Mouse (Mus musculus) liver, postnatal 0 days (tissue): ENCODE data around the gene Cd300c. TPM values are rescaled to one million over a fixed set of nuclear protein-coding genes. Genes with fewer than 3 reads are reported as not detected.
A peak's percentile ranks its signal among the peaks of the same experiment; 100 is the strongest.

Experiments used
- ATAC-seq: fragments of 200-750 bp; cut with Nextera tagmentation; 2 replicates; pipeline ENCODE4 v1.8.0; 2017; ENCODE audit warnings: mild to moderate bottlenecking, moderate library complexity
- DNase-seq: peaks from one replicate; pipeline ENCODE4 v3.0.0-alpha.2; 2016
- H3K27ac ChIP-seq: fragments of 300-500 bp; sonication (generic); 2 replicates; pipeline ENCODE4 v1.5.1; 2014; ENCODE audit warnings: antibody characterized with exemption, moderate library complexity, mild to moderate bottlenecking, low read depth
- H3K27me3 ChIP-seq: fragments of 300-500 bp; sonication (generic); 2 replicates; pipeline ENCODE4 v1.6.1; 2014; ENCODE audit warnings: low read length, control low read depth, mixed read lengths; ENCODE audit not compliant: insufficient read depth
- H3K36me3 ChIP-seq: fragments of 300-500 bp; sonication (generic); replicated peaks from 2 replicates; pipeline ENCODE4 v1.6.1; 2014; ENCODE audit warnings: mild to moderate bottlenecking, control low read depth, low read length, moderate library complexity, mixed read lengths; ENCODE audit not compliant: insufficient read depth
- H3K4me1 ChIP-seq: fragments of 300-500 bp; sonication (generic); 2 replicates; pipeline ENCODE4 v1.6.1; 2014; ENCODE audit warnings: antibody characterized with exemption, mild to moderate bottlenecking, control low read depth; ENCODE audit not compliant: insufficient read depth
- H3K4me2 ChIP-seq: fragments of 300-500 bp; sonication (generic); 2 replicates; pipeline ENCODE4 v1.6.1; 2014; ENCODE audit warnings: low read depth, mild to moderate bottlenecking, low read length, moderate library complexity, mixed read lengths
- H3K4me3 ChIP-seq: fragments of 300-500 bp; sonication (generic); 2 replicates; pipeline ENCODE4 v1.5.1; 2014; ENCODE audit warnings: low read depth, low read length
- H3K9ac ChIP-seq: fragments of 300-500 bp; sonication (generic); replicated peaks from 2 replicates; pipeline ENCODE4 v1.6.1; 2014; ENCODE audit warnings: mild to moderate bottlenecking, moderate library complexity
- H3K9me3 ChIP-seq: fragments of 300-500 bp; sonication (generic); 2 replicates; pipeline ENCODE4 v1.6.1; 2016; ENCODE audit warnings: mild to moderate bottlenecking, control low read depth, low read length, mixed read lengths
- CTCF ChIP-seq: sonication (generic); IDR thresholded peaks from 2 replicates; pipeline ENCODE4 v1.5.1; 2016; ENCODE audit warnings: antibody characterized with exemption, low read depth
- EP300 ChIP-seq: IDR thresholded peaks from 2 replicates; pipeline ENCODE4 v1.6.1; 2016; ENCODE audit warnings: antibody characterized with exemption, low read depth, mild to moderate bottlenecking
- WGBS: fragments of 180-500 bp; shearing (Covaris S2); extraction: QIAGEN DNeasy Blood & Tissue Kit; methylation state at CpG from one replicate; pipeline ENCODE4 v1.1.7; 2014; ENCODE audit not compliant: insufficient replicate concordance; 5-methylcytosine and 5-hydroxymethylcytosine counted together
- polyA plus RNA-seq: library from polyadenylated mRNA; unstranded; fragments of >200 nt; fragmentation: Nextera tagmentation; extraction: Ambion mirVana; gene quantifications from 2 replicates; pipeline ENCODE4 v1.2.1, GENCODE M21; 2015

Gene Cd300c
- polyA plus RNA-seq, 1 experiment from 2014 or later: 0.29 TPM

DNA sequence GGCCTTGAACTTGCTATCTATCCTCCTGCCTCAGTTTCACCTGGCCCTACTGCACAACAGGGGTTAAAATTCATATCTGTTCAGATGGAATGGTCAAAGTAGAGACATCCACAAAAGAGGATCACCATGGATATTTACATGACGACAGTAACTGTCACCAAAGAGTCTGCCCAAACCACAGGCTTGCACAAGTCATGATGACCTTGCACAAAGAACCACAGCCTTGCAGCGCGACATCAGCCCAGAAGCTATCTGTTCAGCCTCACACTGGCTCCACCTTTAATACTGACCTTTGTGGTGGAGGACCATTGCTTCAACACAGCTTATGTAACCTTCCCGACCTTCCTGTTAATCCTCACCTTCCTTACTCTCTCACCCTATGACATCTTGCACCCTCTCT is 61.4 kb downstream of the Cd300c start:
- ATAC-seq (peak; percentile 85), DNase-seq (peak; percentile 70)
- Histone ChIP-seq H3K27ac (peak overlapping the region; percentile 5; the same call in 1 of the 2 replicates), H3K4me3 (no peak overlapping the region), H3K4me2 (no peak overlapping the region), H3K4me1 (no peaks in the 10 kb centered on the region), H3K36me3 (no peaks in the 10 kb centered on the region), H3K9me3 (no peaks in the 10 kb centered on the region), H3K27me3 (no peaks in the 10 kb centered on the region), H3K9ac (no peak overlapping the region)
- TF ChIP-seq CTCF: no peak
- peak; percentile 65 for TF ChIP-seq EP300
- 21% methylated on average over 4 of the region's 4 CpGs for WGBS

Other genes starting within 250 kb of the Cd300c start
- gene Dnaic2, start 241.7 kb downstream of the Cd300c start, polyA plus RNA-seq: 0.13 TPM in 1 of 2 replicates, not detected in the other
- 0.11 and 0.13 TPM in 2 replicates for gene Kif19a, start 203.8 kb downstream of the Cd300c start, polyA plus RNA-seq
- gene Btbd17, start 173.2 kb downstream of the Cd300c start, polyA plus RNA-seq: not detected in 2 replicates
- not detected in 2 replicates for gene Gpr142, start 170.2 kb downstream of the Cd300c start, polyA plus RNA-seq
- 23.2 and 24.9 TPM in 2 replicates for gene Gprc5c, start 118.0 kb downstream of the Cd300c start, polyA plus RNA-seq
- 7.7 and 9.7 TPM in 2 replicates for gene Cd300a, start 79.1 kb downstream of the Cd300c start, polyA plus RNA-seq
- 1.8 and 2.5 TPM in 2 replicates for gene Cd300lb, start 34.8 kb downstream of the Cd300c start, polyA plus RNA-seq
- 2.2 and 2.4 TPM in 2 replicates for gene Cd300ld, start 20.8 kb upstream of the Cd300c start, polyA plus RNA-seq
- 16.3 and 17.3 TPM in 2 replicates for gene Cd300c2, start 32.7 kb upstream of the Cd300c start, polyA plus RNA-seq
- gene Cd300ld2, start 47.0 kb upstream of the Cd300c start, polyA plus RNA-seq: not detected in 2 replicates
- gene Cd300ld4, start 57.9 kb upstream of the Cd300c start, polyA plus RNA-seq: not detected in 2 replicates
- gene Cd300ld5, start 68.6 kb upstream of the Cd300c start, polyA plus RNA-seq: not detected in 2 replicates
- not detected in 2 replicates for gene Cd300ld3, start 79.3 kb upstream of the Cd300c start, polyA plus RNA-seq
- 0.98 and 1.1 TPM in 2 replicates for gene Cd300e, start 93.0 kb upstream of the Cd300c start, polyA plus RNA-seq
- 2.5 and 3.1 TPM in 2 replicates for gene Rab37, start 122.3 kb upstream of the Cd300c start, polyA plus RNA-seq
- 8.5 and 9.3 TPM in 2 replicates for gene Cd300lf, start 164.8 kb upstream of the Cd300c start, polyA plus RNA-seq
- gene Slc9a3r1, start 194.2 kb upstream of the Cd300c start, polyA plus RNA-seq: 101 and 115 TPM in 2 replicates
- 5.7 and 7.1 TPM in 2 replicates for gene Tmem104, start 218.3 kb upstream of the Cd300c start, polyA plus RNA-seq
- gene Nat9, start 218.7 kb upstream of the Cd300c start, polyA plus RNA-seq: 16.5 and 16.7 TPM in 2 replicates